13 mouse cellular contexts compared by ENCODE assay signal in the genomic region with DNA sequence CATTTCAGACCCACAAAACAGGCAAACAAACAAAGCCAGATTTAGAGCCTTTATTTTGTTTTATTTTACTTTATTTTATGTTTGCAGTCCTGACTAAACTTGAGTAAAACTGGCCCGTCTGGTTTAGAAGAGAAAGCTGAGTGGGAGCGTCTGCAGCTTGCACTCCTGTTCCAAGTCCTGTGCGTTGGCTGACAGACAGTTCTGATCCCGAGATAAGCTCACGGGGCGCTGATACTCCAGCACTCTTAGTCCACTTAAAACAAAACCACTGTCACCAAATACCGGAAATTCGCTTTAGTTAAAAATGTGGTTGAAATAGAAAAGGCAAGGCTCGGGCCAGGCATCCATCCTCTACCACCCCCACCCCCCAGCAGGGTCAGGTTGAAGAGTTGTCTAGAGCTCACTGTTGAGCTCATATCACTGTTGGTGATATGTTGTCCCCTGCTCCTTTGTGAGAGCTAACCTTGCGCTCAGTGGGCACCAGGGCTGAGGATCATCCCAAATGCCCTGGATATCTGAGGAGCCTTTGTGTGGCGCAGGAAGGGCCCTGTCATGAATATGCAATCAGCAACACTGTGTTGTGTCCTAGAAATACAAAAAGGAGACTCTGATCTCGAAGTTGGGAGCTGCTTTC.
DNase-seq lines count a peak whose midpoint lies in the region; ATAC-seq lines count a peak whose summit lies in the region.
"Had no signal": no experiment of that assay in that cellular context is flagged by ENCODE, and none has a peak within 500 bp of the region (broad histone marks: within the 10 kb centered on the region; RNA-seq: fewer than 3 reads in every experiment).

No protein-coding gene starts in this region.

- H3K9me3 ChIP-seq in heart, embryonic 14.5 days (ENCODE audit: control insufficient read depth, low read length), result no peaks in the 10 kb centered on the region
- no peaks in the 10 kb centered on the region for H3K9me3 ChIP-seq in neural tube, embryonic 11.5 days (ENCODE audit: control insufficient read depth, low read length)
- no peaks in the 10 kb centered on the region for H3K9me3 ChIP-seq in stomach, embryonic 15.5 days

- no peaks in the 10 kb centered on the region for H3K36me3 ChIP-seq in heart, embryonic 14.5 days (ENCODE audit: control insufficient read depth, insufficient read depth, low read length)
- no peaks in the 10 kb centered on the region for H3K36me3 ChIP-seq in neural tube, embryonic 11.5 days (ENCODE audit: control insufficient read depth, insufficient read depth, low read length)
- H3K36me3 ChIP-seq in stomach, embryonic 15.5 days, result no peaks in the 10 kb centered on the region

- H3K4me2 ChIP-seq in heart, embryonic 14.5 days (ENCODE audit: low read length), result peak overlapping the region; percentile 45
- no peak overlapping the region for H3K4me2 ChIP-seq in neural tube, embryonic 11.5 days (ENCODE audit: low read depth)
- no peak overlapping the region for H3K4me2 ChIP-seq in stomach, embryonic 15.5 days

- 18% methylated on average over 12 of the region's 12 CpGs for WGBS in heart, embryonic 14.5 days
- 62% methylated on average over 12 of the region's 12 CpGs for WGBS in neural tube, embryonic 11.5 days
- WGBS in stomach, embryonic 15.5 days, result 33% methylated on average over 12 of the region's 12 CpGs

- no peaks in the 10 kb centered on the region for H3K27me3 ChIP-seq in heart, embryonic 14.5 days (ENCODE audit: control insufficient read depth, insufficient read depth, low read length)
- no peaks in the 10 kb centered on the region for H3K27me3 ChIP-seq in neural tube, embryonic 11.5 days (ENCODE audit: control insufficient read depth, insufficient read depth, low read length)
- H3K27me3 ChIP-seq in stomach, embryonic 15.5 days (replicated peaks), result no peaks in the 10 kb centered on the region

- H3K4me3 ChIP-seq in heart, embryonic 14.5 days (ENCODE audit: control insufficient read depth in 1 of 2, insufficient read depth in 1 of 2, low read depth in 1 of 2, low read length in 2 of 2), result no peak overlapping the region
- no peak overlapping the region for H3K4me3 ChIP-seq in neural tube, embryonic 11.5 days (ENCODE audit: low read depth, low read length)
- H3K4me3 ChIP-seq in stomach, embryonic 15.5 days (replicated peaks), result no peak overlapping the region
- H3K4me3 ChIP-seq: erythroblast, embryonic 14.5 days had no signal

- peak overlapping the region; percentile 45 for H3K9ac ChIP-seq in heart, embryonic 14.5 days (ENCODE audit: low read length)
- H3K9ac ChIP-seq in neural tube, embryonic 11.5 days (ENCODE audit: low read length), result no peak overlapping the region
- no peak overlapping the region for H3K9ac ChIP-seq in stomach, embryonic 15.5 days
- H3K9ac ChIP-seq: liver, embryonic 14.5 days had no signal

- peak overlapping the region; percentile 34 to 56; a peak in 3 of 4 replicates for H3K27ac ChIP-seq in heart, embryonic 14.5 days (replicated peaks in 1 of 2; ENCODE audit: control insufficient read depth in 1 of 2, insufficient read depth in 1 of 2, low read depth in 2 of 2, low read length in 2 of 2)
- H3K27ac ChIP-seq in neural tube, embryonic 11.5 days (ENCODE audit: low read depth, low read length), result no peak overlapping the region
- H3K27ac ChIP-seq in stomach, embryonic 15.5 days, result peak overlapping the region; percentile 37; the same call in 1 of the 2 replicates
- H3K27ac ChIP-seq: liver, embryonic 14.5 days had no signal

- no peak for ATAC-seq in heart, embryonic 14.5 days (ENCODE audit: insufficient number of reproducible peaks, insufficient read depth, low FRiP score, low read depth)
- peak; percentile 23; the same call in 1 of the 2 replicates for ATAC-seq in neural tube, embryonic 11.5 days (ENCODE audit: insufficient read depth, low FRiP score, low TSS enrichment)
- peak; percentile 31 to 50; a peak in 3 of 4 replicates for ATAC-seq in hematopoietic stem cell, adult 5-6 weeks (replicated peaks in 1 of 2; ENCODE audit: insufficient read depth in 1 of 2, low FRiP score in 2 of 2, low TSS enrichment in 1 of 2, low read depth in 1 of 2, poor library complexity in 2 of 2, severe bottlenecking in 2 of 2)
- no peak for ATAC-seq in stomach, embryonic 15.5 days (ENCODE audit: insufficient read depth, low FRiP score, low read depth)

- peaks cover 27 to 44% of the 10 kb centered on the region in 2 experiments for H3K4me1 ChIP-seq in heart, embryonic 14.5 days (ENCODE audit: control insufficient read depth in 2 of 2, insufficient read depth in 2 of 2, low read length in 2 of 2)
- H3K4me1 ChIP-seq in neural tube, embryonic 11.5 days (ENCODE audit: control insufficient read depth, insufficient read depth, low read length), result peaks cover 15% of the 10 kb centered on the region; the same call in 1 of the 2 replicates
- peaks cover 30% of the 10 kb centered on the region for H3K4me1 ChIP-seq in stomach, embryonic 15.5 days

- no peak for DNase-seq in heart, adult 11 months
- DNase-seq in neural tube, embryonic 11.5 days (ENCODE audit: low spot score), result peak; percentile 55
- DNase-seq in neural tube, embryonic 10.5 days (ENCODE audit: extremely low spot score, low spot score), result no peak
- DNase-seq in adrenal gland, adult 18-20 months (ENCODE audit: low spot score in 2 of 2), result no peak
- DNase-seq in cerebellum, adult 18-20 months, result no peak
- DNase-seq: adrenal gland, postnatal 25 days; kidney, postnatal 10 days; thymus, postnatal 4 days had no signal

Comparison
In these comparisons a context has a peak if more than half of its experiments do, and no peak if none do; other contexts are left out.
1. ATAC-seq: peak in neural tube, embryonic 11.5 days (single experiment) and hematopoietic stem cell, adult 5-6 weeks (2 of 2); none in heart, embryonic 14.5 days (single experiment) and stomach, embryonic 15.5 days (single experiment).